Mouse (Mus musculus): ENCODE measurements around the gene Gm44503. TPM values are rescaled to one million over a fixed set of nuclear protein-coding genes. Genes with fewer than 3 reads are reported as not detected.

Gene Gm44503
- total RNA-seq, 2 experiments from 2014 or later = not detected

- Histone ChIP-seq H3K27ac (no peak overlapping the region), H3K4me3 (no peak overlapping the region)
- intact Hi-C loops (cut with DNase I) = no loop called here
- TF ChIP-seq CTCF (IDR thresholded peaks at IDR 0.05) = no peak; the same call in none of the 2 replicates
- no peak for DNase-seq (ENCODE audit: extremely low spot score in 1 of 2, low spot score in 2 of 2)
These were observed 24.4 kb downstream of the Gm44503 start for GRCm38 (mm10) chr9:72983066-72983465.

GRCm38 (mm10) chr9:72985250-72986220, 26.9 kb downstream of the Gm44503 start, which contains the start of the genes Ccpg1os and Ccpg1:
Gene Ccpg1os (minus strand): TSS chr9:72985382.
Gene Ccpg1 (plus strand): TSS chr9:72985429.
- intact Hi-C loops (cut with DNase I) = no loop called here

DNA sequence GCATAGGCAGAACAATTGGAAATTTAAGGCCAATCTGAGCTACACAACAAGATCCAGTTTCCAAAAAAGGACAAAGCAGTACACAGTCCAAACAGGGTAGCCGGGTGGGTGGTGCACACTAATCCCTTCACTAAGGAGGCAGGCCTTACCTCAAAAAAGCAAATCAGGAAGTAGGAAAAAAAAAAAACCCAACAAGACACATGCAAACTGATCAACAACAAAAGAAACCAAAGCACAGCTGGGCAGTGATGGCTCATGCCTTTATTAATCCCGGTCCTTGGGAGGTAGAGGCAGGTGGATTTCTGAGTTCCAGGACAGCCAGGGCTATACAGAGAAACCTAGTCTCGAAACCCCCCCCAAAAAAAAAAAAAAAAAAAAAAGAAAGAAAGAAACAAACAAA, 29.1 kb downstream of the Gm44503 start:
- TF ChIP-seq CTCF (IDR thresholded peaks at IDR 0.05) = no peak

More at GRCm38 (mm10) chr9:72985250-72986220, 26.9 kb downstream of the Gm44503 start, which contains the start of the genes Ccpg1os and Ccpg1:
- TF ChIP-seq CTCF (IDR thresholded peaks at IDR 0.05) = no peak; the same call in 1 of the 2 replicates
- Histone ChIP-seq H3K4me3 (peak within 1 kb of the TSS; percentile 97), H3K27ac (peak within 1 kb of the TSS; percentile 98)
- peak; percentile 95 to 98 for DNase-seq (ENCODE audit: extremely low spot score in 1 of 2, low spot score in 2 of 2)

DNA sequence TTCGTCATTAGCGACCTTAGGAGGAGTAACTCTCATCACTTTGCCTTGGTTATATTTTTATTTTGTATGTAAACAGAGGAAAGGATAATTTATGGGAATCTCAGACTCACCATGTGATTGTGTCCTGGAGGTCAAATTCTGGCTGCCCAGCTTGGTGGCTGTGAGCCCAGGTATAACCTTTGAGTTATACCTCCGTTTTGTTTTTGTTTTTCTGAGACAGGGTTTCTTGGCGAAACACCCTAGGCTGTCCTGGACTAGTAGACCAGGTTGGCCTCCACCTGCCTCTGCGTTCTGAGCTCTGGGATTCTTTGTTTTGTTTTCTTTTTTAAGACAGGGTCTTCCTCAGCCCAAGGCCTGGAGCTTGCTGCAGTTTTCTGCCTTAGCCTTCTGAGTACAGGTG, 30.1 kb downstream of the Gm44503 start:
- no peak for TF ChIP-seq CTCF (IDR thresholded peaks at IDR 0.05)
- no peak overlapping the region for H3K27ac ChIP-seq
- no peak overlapping the region for H3K4me3 ChIP-seq
- no peak for DNase-seq (ENCODE audit: extremely low spot score in 1 of 2, low spot score in 2 of 2)
- intact Hi-C loops (cut with DNase I) = no loop called here

More for the DNA sequence above, 29.1 kb downstream of the Gm44503 start:
- Histone ChIP-seq H3K4me3 (no peak overlapping the region), H3K27ac (no peak overlapping the region)
- no peak for DNase-seq (ENCODE audit: extremely low spot score in 1 of 2, low spot score in 2 of 2)
- intact Hi-C loops (cut with DNase I) = no loop called here

GRCm38 (mm10) chr9:72991420-72991819, 32.8 kb downstream of the Gm44503 start:
- intact Hi-C loops (cut with DNase I) = no loop called here
- DNase-seq (ENCODE audit: extremely low spot score in 1 of 2, low spot score in 2 of 2) = no peak
- H3K27ac ChIP-seq = no peak overlapping the region
- TF ChIP-seq CTCF (IDR thresholded peaks at IDR 0.05) = no peak
- no peak overlapping the region for H3K4me3 ChIP-seq

- intact Hi-C loops (cut with DNase I) = no loop called here
- Histone ChIP-seq H3K27ac (no peak overlapping the region), H3K4me3 (no peak overlapping the region)
- no peak for DNase-seq (ENCODE audit: extremely low spot score in 1 of 2, low spot score in 2 of 2)
- no peak for TF ChIP-seq CTCF (IDR thresholded peaks at IDR 0.05)
These were observed 33.9 kb downstream of the Gm44503 start for GRCm38 (mm10) chr9:72992576-72992975.

GRCm38 (mm10) chr9:72996167-72996566, 37.5 kb downstream of the Gm44503 start:
- Histone ChIP-seq H3K4me3 (no peak overlapping the region), H3K27ac (no peak overlapping the region)
- intact Hi-C loops (cut with DNase I) = no loop called here
- no peak for TF ChIP-seq CTCF (IDR thresholded peaks at IDR 0.05)
- DNase-seq (ENCODE audit: extremely low spot score in 1 of 2, low spot score in 2 of 2) = no peak

- H3K27ac ChIP-seq = no peak overlapping the region
- no peak for DNase-seq (ENCODE audit: extremely low spot score in 1 of 2, low spot score in 2 of 2)
- intact Hi-C loops (cut with DNase I) = no loop called here
- TF ChIP-seq CTCF (IDR thresholded peaks at IDR 0.05) = no peak
- H3K4me3 ChIP-seq = no peak overlapping the region
These were observed 38.2 kb downstream of the Gm44503 start for GRCm38 (mm10) chr9:72996806-72997205.

GRCm38 (mm10) chr9:73000487-73000886, 41.8 kb downstream of the Gm44503 start:
- TF ChIP-seq CTCF (IDR thresholded peaks at IDR 0.05) = no peak; the same call in 1 of the 2 replicates
- DNase-seq (ENCODE audit: extremely low spot score in 1 of 2, low spot score in 2 of 2) = no peak
- Histone ChIP-seq H3K27ac (no peak overlapping the region), H3K4me3 (no peak overlapping the region)
- intact Hi-C loops (cut with DNase I) = no loop called here

- no peak for DNase-seq (ENCODE audit: extremely low spot score in 1 of 2, low spot score in 2 of 2)
- Histone ChIP-seq H3K4me3 (no peak overlapping the region), H3K27ac (no peak overlapping the region)
- no peak for TF ChIP-seq CTCF (IDR thresholded peaks at IDR 0.05)
- intact Hi-C loops (cut with DNase I) = no loop called here
These were observed 42.8 kb downstream of the Gm44503 start for GRCm38 (mm10) chr9:73001314-73002011.

DNA sequence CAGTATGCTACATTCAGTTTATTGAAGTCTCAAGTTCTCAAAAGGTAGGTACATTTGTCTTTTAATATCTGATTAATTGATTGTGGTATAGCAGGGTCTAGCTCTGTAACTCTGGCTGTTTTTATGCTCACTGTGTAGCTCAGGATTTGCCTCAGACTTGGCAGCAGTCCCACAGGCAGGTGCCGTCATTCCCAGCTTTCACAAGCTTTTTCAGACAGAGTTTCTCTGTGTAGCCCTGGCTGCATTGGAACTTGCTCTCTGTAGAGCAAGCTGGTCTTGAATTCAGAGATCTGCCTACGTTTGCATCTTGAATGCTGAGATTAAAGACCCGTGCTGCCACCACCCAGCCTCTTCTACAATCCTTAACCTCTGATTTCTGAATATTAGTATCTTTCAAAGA, 43.5 kb downstream of the Gm44503 start:
- no peak for DNase-seq (ENCODE audit: extremely low spot score in 1 of 2, low spot score in 2 of 2)
- H3K4me3 ChIP-seq = no peak overlapping the region
- intact Hi-C loops (cut with DNase I) = no loop called here
- TF ChIP-seq CTCF (IDR thresholded peaks at IDR 0.05) = no peak
- no peak overlapping the region for H3K27ac ChIP-seq

GRCm38 (mm10) chr9:73004076-73004475, 45.4 kb downstream of the Gm44503 start:
- H3K4me3 ChIP-seq = no peak overlapping the region
- TF ChIP-seq CTCF (IDR thresholded peaks at IDR 0.05) = no peak
- H3K27ac ChIP-seq = no peak overlapping the region
- intact Hi-C loops (cut with DNase I) = no loop called here
- DNase-seq (ENCODE audit: extremely low spot score in 1 of 2, low spot score in 2 of 2) = no peak

Data from left cerebral cortex, adult 2 months (tissue).